Mouse (Mus musculus): Measurements from ENCODE around the gene Cd47. TPM values are rescaled to one million over a fixed set of nuclear protein-coding genes. Genes with fewer than 3 reads are reported as not detected.
A peak's percentile ranks its signal among the peaks of the same experiment; 100 is the strongest.

Cd47 gene
- total and polyA plus RNA-seq, 2 experiments, result 34.7 to 87.7 TPM

- H3K27ac ChIP-seq (replicated peaks; ENCODE audit: insufficient read depth, low read depth, low read length), result no peak overlapping the region
- H3K4me1 ChIP-seq (ENCODE audit: control insufficient read depth, insufficient read depth, low read length), result peaks cover 5% of the 10 kb centered on the region
- H3K36me3 ChIP-seq (ENCODE audit: control insufficient read depth, insufficient read depth, low read length), result no peaks in the 10 kb centered on the region
- H3K9ac ChIP-seq (ENCODE audit: low read depth, low read length), result no peak overlapping the region
- H3K4me3 ChIP-seq (ENCODE audit: insufficient read depth, low read depth, low read length), result no peak overlapping the region
- WGBS, result 28% methylated on average over 3 of the region's 3 CpGs
- peak; percentile 46 for DNase-seq (ENCODE audit: extremely low read depth, low read depth, low spot score)
- peak; percentile 20; the same call in 1 of the 2 replicates for TF ChIP-seq CTCF (IDR thresholded peaks at IDR 0.05; ENCODE audit: low read depth, low read length)
- TF ChIP-seq POLR2A (IDR thresholded peaks at IDR 0.05; ENCODE audit: extremely low read depth, insufficient read depth, low read length), result no peak
- H3K79me2 ChIP-seq (ENCODE audit: control insufficient read depth, insufficient read depth, low read length), result no peaks in the 10 kb centered on the region
- no peaks in the 10 kb centered on the region for H3K27me3 ChIP-seq (ENCODE audit: control insufficient read depth, insufficient read depth, low read length)
Observed at GRCm38 (mm10) chr16:49766326-49766725, 34.0 kb upstream of the Cd47 start.

GRCm38 (mm10) chr16:49768491-49769031 is 31.8 kb upstream of the Cd47 start:
- no peak for DNase-seq (ENCODE audit: extremely low read depth, low read depth, low spot score)
- peaks cover 5% of the 10 kb centered on the region for H3K4me1 ChIP-seq (ENCODE audit: control insufficient read depth, insufficient read depth, low read length)
- TF ChIP-seq CTCF (IDR thresholded peaks at IDR 0.05; ENCODE audit: low read depth, low read length), result no peak
- no peak for TF ChIP-seq POLR2A (IDR thresholded peaks at IDR 0.05; ENCODE audit: extremely low read depth, insufficient read depth, low read length)
- H3K79me2 ChIP-seq (ENCODE audit: control insufficient read depth, insufficient read depth, low read length), result no peaks in the 10 kb centered on the region
- no peak overlapping the region for H3K4me3 ChIP-seq (ENCODE audit: insufficient read depth, low read depth, low read length)
- no peaks in the 10 kb centered on the region for H3K27me3 ChIP-seq (ENCODE audit: control insufficient read depth, insufficient read depth, low read length)
- no peaks in the 10 kb centered on the region for H3K36me3 ChIP-seq (ENCODE audit: control insufficient read depth, insufficient read depth, low read length)
- WGBS, result 100% methylated on average over 4 of the region's 4 CpGs
- no peak overlapping the region for H3K27ac ChIP-seq (replicated peaks; ENCODE audit: insufficient read depth, low read depth, low read length)
- no peak overlapping the region for H3K9ac ChIP-seq (ENCODE audit: low read depth, low read length)

GRCm38 (mm10) chr16:49769831-49770261 is 30.5 kb upstream of the Cd47 start:
- no peak overlapping the region for H3K9ac ChIP-seq (ENCODE audit: low read depth, low read length)

GRCm38 (mm10) chr16:49770320-49771189 is 29.8 kb upstream of the Cd47 start:
- no peaks in the 10 kb centered on the region for H3K27me3 ChIP-seq (ENCODE audit: control insufficient read depth, insufficient read depth, low read length)
- peak; percentile 66 for DNase-seq (ENCODE audit: extremely low read depth, low read depth, low spot score)
- no peaks in the 10 kb centered on the region for H3K79me2 ChIP-seq (ENCODE audit: control insufficient read depth, insufficient read depth, low read length)
- H3K27ac ChIP-seq (replicated peaks; ENCODE audit: insufficient read depth, low read depth, low read length), result 0 out of 2 replicates have a peak overlapping the region, but pooled peaks have one; percentile 27
- no peak overlapping the region for H3K9ac ChIP-seq (ENCODE audit: low read depth, low read length)
- H3K4me3 ChIP-seq (ENCODE audit: insufficient read depth, low read depth, low read length), result no peak overlapping the region
- H3K4me1 ChIP-seq (ENCODE audit: control insufficient read depth, insufficient read depth, low read length), result peaks cover 5% of the 10 kb centered on the region
- 59% methylated on average over 12 of the region's 12 CpGs for WGBS
- TF ChIP-seq POLR2A (IDR thresholded peaks at IDR 0.05; ENCODE audit: extremely low read depth, insufficient read depth, low read length) (no peak), CTCF (IDR thresholded peaks at IDR 0.05; ENCODE audit: low read depth, low read length) (no peak)
- H3K36me3 ChIP-seq (ENCODE audit: control insufficient read depth, insufficient read depth, low read length), result no peaks in the 10 kb centered on the region

More at GRCm38 (mm10) chr16:49769831-49770261, 30.5 kb upstream of the Cd47 start:
- no peaks in the 10 kb centered on the region for H3K27me3 ChIP-seq (ENCODE audit: control insufficient read depth, insufficient read depth, low read length)
- 0 out of 2 replicates have a peak overlapping the region, but pooled peaks have one; percentile 27 for H3K27ac ChIP-seq (replicated peaks; ENCODE audit: insufficient read depth, low read depth, low read length)
- TF ChIP-seq POLR2A (IDR thresholded peaks at IDR 0.05; ENCODE audit: extremely low read depth, insufficient read depth, low read length) (no peak), CTCF (IDR thresholded peaks at IDR 0.05; ENCODE audit: low read depth, low read length) (no peak)
- H3K4me3 ChIP-seq (ENCODE audit: insufficient read depth, low read depth, low read length), result no peak overlapping the region
- peaks cover 5% of the 10 kb centered on the region for H3K4me1 ChIP-seq (ENCODE audit: control insufficient read depth, insufficient read depth, low read length)
- no peaks in the 10 kb centered on the region for H3K79me2 ChIP-seq (ENCODE audit: control insufficient read depth, insufficient read depth, low read length)
- no peaks in the 10 kb centered on the region for H3K36me3 ChIP-seq (ENCODE audit: control insufficient read depth, insufficient read depth, low read length)
- DNase-seq (ENCODE audit: extremely low read depth, low read depth, low spot score), result peak; percentile 24
- WGBS, result 68% methylated on average over 2 of the region's 2 CpGs

GRCm38 (mm10) chr16:49771609-49772396 is 28.5 kb upstream of the Cd47 start:
- Histone ChIP-seq H3K27ac (replicated peaks; ENCODE audit: insufficient read depth, low read depth, low read length) (no peak overlapping the region), H3K4me3 (ENCODE audit: insufficient read depth, low read depth, low read length) (no peak overlapping the region), H3K9ac (ENCODE audit: low read depth, low read length) (no peak overlapping the region), H3K79me2 (ENCODE audit: control insufficient read depth, insufficient read depth, low read length) (no peaks in the 10 kb centered on the region), H3K4me1 (ENCODE audit: control insufficient read depth, insufficient read depth, low read length) (peaks cover 5% of the 10 kb centered on the region), H3K36me3 (ENCODE audit: control insufficient read depth, insufficient read depth, low read length) (no peaks in the 10 kb centered on the region), H3K27me3 (ENCODE audit: control insufficient read depth, insufficient read depth, low read length) (no peaks in the 10 kb centered on the region)
- no peak for DNase-seq (ENCODE audit: extremely low read depth, low read depth, low spot score)
- WGBS, result 88% methylated on average over 7 of the region's 7 CpGs
- TF ChIP-seq POLR2A (IDR thresholded peaks at IDR 0.05; ENCODE audit: extremely low read depth, insufficient read depth, low read length), result no peak
- TF ChIP-seq CTCF (IDR thresholded peaks at IDR 0.05; ENCODE audit: low read depth, low read length), result no peak

All from liver, adult 2 months (tissue).